Mouse (Mus musculus): ENCODE measurements at regions not wholly inside any gene's neighbourhood (a gene's known extent, or its start where the extent isn't known, plus 50 kb on each side); places are given as distances from the start of the nearest gene placed in this dataset.

- TF ChIP-seq POLR2AphosphoS2 (IDR thresholded peaks at IDR 0.05; ENCODE audit: insufficient read length, low read depth) (no peak), POLR2A (IDR thresholded peaks at IDR 0.05; ENCODE audit: insufficient read length, low read depth) (no peak), CEBPB (IDR thresholded peaks at IDR 0.05; ENCODE audit: insufficient read depth, poor library complexity, severe bottlenecking) (no peak), E2F4 (IDR thresholded peaks at IDR 0.05; ENCODE audit: insufficient read depth) (no peak), TCF12 (IDR thresholded peaks at IDR 0.05; ENCODE audit: insufficient read depth, poor library complexity, severe bottlenecking) (no peak), MYOD1 (IDR thresholded peaks at IDR 0.05; ENCODE audit: control insufficient read depth in 1 of 3, insufficient read length in 2 of 3, low read depth in 2 of 3) (no peak), SRF (IDR thresholded peaks at IDR 0.05; ENCODE audit: control insufficient read depth, insufficient read length, low read depth) (no peak), USF1 (IDR thresholded peaks at IDR 0.05; ENCODE audit: low read depth) (no peak), MYOG (IDR thresholded peaks at IDR 0.05; ENCODE audit: control insufficient read depth in 1 of 3, insufficient read depth in 1 of 3, insufficient read length in 2 of 3, low read depth in 2 of 3) (no peak), MAX (IDR thresholded peaks at IDR 0.05; ENCODE audit: low read depth) (no peak)
These were observed 359.4 kb downstream of the Hs3st3b1 start for GRCm38 (mm10) chr11:63562696-63563095.

Measured in myocyte (in vitro differentiated cells).